Mouse (Mus musculus) ES-Bruce4 (cell line): ENCODE measurements around the gene Ppp1r14c.

Experiments used
- CTCF ChIP-seq: IDR thresholded peaks from one replicate; pipeline ENCODE4 v1.8.1; 2011; ENCODE audit warnings: low read depth, low read length
- POLR2A ChIP-seq: IDR thresholded peaks from one replicate; pipeline ENCODE4 v1.8.1; 2011; ENCODE audit warnings: low read length; ENCODE audit not compliant: insufficient read depth

- TF ChIP-seq POLR2A (no peak), CTCF (no peak)
Observed at GRCm38 (mm10) chr10:3334570-3334969, 31.3 kb upstream of the Ppp1r14c start.
